Mouse (Mus musculus): ENCODE measurements around the gene Gm17018.

Gene Gm17018

GRCm38 (mm10) chr19:45589761-45590160 lies 29.3 kb downstream of the Gm17018 start:
- DNase-seq: no peak

GRCm38 (mm10) chr19:45591704-45592103 lies 31.3 kb downstream of the Gm17018 start:
- DNase-seq: no peak

- DNase-seq: no peak
Observed at GRCm38 (mm10) chr19:45592916-45593315, 32.5 kb downstream of the Gm17018 start.

GRCm38 (mm10) chr19:45594079-45594478 lies 33.7 kb downstream of the Gm17018 start:
- DNase-seq: no peak

GRCm38 (mm10) chr19:45595481-45595880 lies 35.1 kb downstream of the Gm17018 start:
- no peak for DNase-seq

- DNase-seq: no peak
Observed at GRCm38 (mm10) chr19:45596019-45596418, 35.6 kb downstream of the Gm17018 start.

GRCm38 (mm10) chr19:45596434-45596833 lies 36.0 kb downstream of the Gm17018 start:
- DNase-seq: no peak

GRCm38 (mm10) chr19:45597106-45597505 lies 36.7 kb downstream of the Gm17018 start:
- no peak for DNase-seq

- no peak for DNase-seq
Observed at GRCm38 (mm10) chr19:45602606-45603005, 42.2 kb downstream of the Gm17018 start.

- no peak for DNase-seq
Observed at GRCm38 (mm10) chr19:45606701-45607100, 46.3 kb downstream of the Gm17018 start.

GRCm38 (mm10) chr19:45607479-45607878 lies 47.1 kb downstream of the Gm17018 start:
- no peak for DNase-seq

GRCm38 (mm10) chr19:45608648-45609339 lies 48.4 kb downstream of the Gm17018 start:
- DNase-seq: no peak

- DNase-seq: no peak
Observed at GRCm38 (mm10) chr19:45610823-45611222, 50.4 kb downstream of the Gm17018 start.

GRCm38 (mm10) chr19:45614375-45614774 lies 54.0 kb downstream of the Gm17018 start:
- DNase-seq: no peak

GRCm38 (mm10) chr19:45614928-45615327 lies 54.5 kb downstream of the Gm17018 start:
- DNase-seq: no peak

- DNase-seq: no peak
Observed at GRCm38 (mm10) chr19:45615415-45616213, 55.2 kb downstream of the Gm17018 start.

GRCm38 (mm10) chr19:45616214-45616518 lies 55.8 kb downstream of the Gm17018 start:
- DNase-seq: no peak

GRCm38 (mm10) chr19:45616735-45617134 lies 56.3 kb downstream of the Gm17018 start:
- DNase-seq: no peak

- no peak for DNase-seq
Observed at GRCm38 (mm10) chr19:45618184-45618583, 57.8 kb downstream of the Gm17018 start.

- no peak for DNase-seq
Observed at GRCm38 (mm10) chr19:45619744-45620501, 59.5 kb downstream of the Gm17018 start.

GRCm38 (mm10) chr19:45621061-45621460 lies 60.6 kb downstream of the Gm17018 start:
- DNase-seq: no peak

- no peak for DNase-seq
Observed at GRCm38 (mm10) chr19:45622144-45622543, 61.7 kb downstream of the Gm17018 start.

GRCm38 (mm10) chr19:45623710-45624109 lies 63.3 kb downstream of the Gm17018 start:
- no peak for DNase-seq

- DNase-seq: no peak
Observed at GRCm38 (mm10) chr19:45627036-45627435, 66.6 kb downstream of the Gm17018 start.

All from thymus, adult 18-20 months (tissue).